Mouse (Mus musculus) R1 (cell line): ENCODE results near the gene Dclre1c.
"Not testable (repeated sequence)": the region's sequence is repeated elsewhere in the genome, so short reads cannot be mapped to it uniquely, and the experiment has no call there.

Source experiments
- DNase-seq: peaks from one replicate; pipeline ENCODE4 v3.0.0-alpha.2; 2018; ENCODE audit warnings: low read depth, low spot score

Dclre1c gene

GRCm38 (mm10) chr2:3423841-3424578 is at the start of gene Dclre1c:
Gene Dclre1c, plus strand, starts transcription at chr2:3424131.
- DNase-seq = peak; percentile 94

- no peak for DNase-seq
Measured at GRCm38 (mm10) chr2:3387105-3387860, 36.6 kb upstream of the Dclre1c start.

DNA sequence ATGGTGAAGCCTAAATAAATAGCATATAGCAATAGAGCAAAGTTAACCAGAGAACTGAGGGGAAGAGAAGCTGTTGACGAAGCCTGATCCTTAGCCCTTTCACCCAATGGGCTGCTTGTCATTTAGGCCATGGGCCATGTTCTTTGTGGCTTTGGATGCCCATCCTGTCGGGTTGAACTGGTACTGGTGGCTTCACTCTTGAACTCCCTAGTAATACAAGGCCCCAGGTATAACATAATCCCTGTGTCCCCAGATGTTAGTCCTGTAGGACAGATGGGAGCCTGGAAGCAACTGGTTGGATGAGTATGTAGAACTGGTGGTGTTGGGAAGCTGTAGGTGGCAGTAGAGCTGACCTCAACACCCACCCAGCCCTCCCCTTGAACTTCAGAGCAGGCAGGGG is 32.0 kb upstream of the Dclre1c start:
- DNase-seq = no peak

DNA sequence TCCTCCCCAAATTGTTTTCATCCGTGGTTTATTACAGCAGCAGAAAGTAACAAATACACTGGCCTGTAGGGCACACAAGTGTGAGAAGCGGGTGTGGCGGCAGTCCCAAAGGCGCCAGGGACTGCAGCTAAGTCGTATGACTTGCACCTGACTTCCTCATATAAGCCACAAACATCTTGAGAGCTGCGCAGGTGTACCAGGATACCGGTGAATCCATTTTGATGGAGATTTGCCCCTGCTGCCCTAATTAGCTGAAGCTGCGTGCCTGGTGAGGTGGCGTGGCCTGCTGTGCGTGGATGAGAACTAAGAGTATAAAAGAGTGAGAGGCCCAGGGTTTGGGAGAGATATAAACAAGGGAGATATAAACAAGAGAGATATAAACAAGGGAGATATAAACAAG is 26.8 kb upstream of the Dclre1c start, which contains the start of gene Olah:
TSS of gene Olah (minus strand) at position 101 of the 400 bp plus-strand sequence.
- not testable (repeated sequence) for DNase-seq

- no peak for DNase-seq
Measured at GRCm38 (mm10) chr2:3405981-3406380, 17.9 kb upstream of the Dclre1c start.

DNA sequence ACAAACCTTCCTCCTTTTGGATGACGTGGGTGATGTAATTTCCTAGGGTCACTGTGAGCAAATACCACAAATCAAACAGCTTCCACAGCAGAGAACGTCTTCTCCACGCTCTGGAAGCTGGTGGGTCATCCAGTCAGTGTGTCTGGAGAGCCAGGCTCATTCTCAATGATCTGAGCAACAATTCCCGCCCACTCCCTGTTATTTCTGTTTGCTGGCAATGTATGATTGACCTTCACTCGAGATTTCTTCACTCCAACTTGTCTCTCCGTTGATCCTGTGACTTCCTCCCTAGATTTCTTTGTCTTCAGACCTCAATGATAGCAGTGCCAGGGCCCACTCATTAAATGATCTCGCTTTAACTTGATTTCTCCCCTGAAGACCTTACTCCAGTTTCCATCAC is 16.2 kb upstream of the Dclre1c start:
- DNase-seq = no peak

DNA sequence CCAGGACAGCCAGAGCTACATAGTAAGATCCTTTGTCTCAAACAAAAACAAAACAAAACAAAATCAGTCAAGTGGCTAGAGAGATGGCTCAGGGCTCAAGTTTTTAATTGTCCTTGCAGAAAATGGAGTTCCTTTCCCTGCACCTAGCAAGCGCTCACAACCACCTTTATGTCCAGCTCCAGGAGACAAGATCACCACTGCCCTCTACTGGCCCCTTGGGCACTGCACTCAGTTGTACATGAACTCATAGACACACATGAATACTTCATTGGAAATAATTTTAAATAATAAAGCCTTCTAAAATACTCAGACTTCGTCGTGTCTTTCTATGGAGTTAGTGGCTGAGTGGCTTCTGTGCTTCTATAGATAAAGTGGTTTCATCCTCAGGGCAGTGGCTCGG is 9.7 kb upstream of the Dclre1c start:
- peak; percentile 74 for DNase-seq

- no peak for DNase-seq
Measured at GRCm38 (mm10) chr2:3415676-3416075, 8.3 kb upstream of the Dclre1c start.

DNA sequence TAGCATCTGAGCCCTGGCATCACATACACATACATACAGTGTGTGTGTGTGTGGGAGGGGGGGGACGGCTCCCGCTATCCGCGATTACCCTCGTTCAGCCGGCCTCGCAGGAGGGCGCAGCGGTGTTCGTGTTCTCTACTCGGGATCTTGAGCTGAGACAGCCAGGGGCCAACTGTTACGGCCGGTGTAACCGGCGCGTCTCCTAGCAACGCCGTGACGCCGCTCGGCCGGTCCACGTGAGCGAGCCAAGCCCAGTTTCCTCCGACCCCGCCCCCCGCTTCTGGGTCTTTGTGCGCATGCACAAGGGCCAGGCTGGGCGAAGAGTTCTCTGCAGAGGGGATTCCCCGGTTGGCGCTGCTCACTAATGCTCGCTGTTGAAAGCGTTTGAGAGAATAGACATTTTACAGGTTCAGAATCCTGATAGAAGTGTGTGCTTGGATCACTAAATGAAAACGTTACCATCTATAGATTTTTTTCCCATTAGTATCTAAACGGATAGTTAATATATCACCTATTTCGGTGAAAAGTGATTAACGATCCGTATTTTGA is 5.0 kb upstream of the Dclre1c start:
- peak; percentile 89 for DNase-seq

- peak; percentile 67 for DNase-seq
Measured at GRCm38 (mm10) chr2:3420157-3420556, 3.8 kb upstream of the Dclre1c start.

GRCm38 (mm10) chr2:3422548-3422947 is 1.4 kb upstream of the Dclre1c start, which contains the start of gene Meig1:
Gene Meig1, minus strand, starts transcription at chr2:3422648.
- DNase-seq = no peak

DNA sequence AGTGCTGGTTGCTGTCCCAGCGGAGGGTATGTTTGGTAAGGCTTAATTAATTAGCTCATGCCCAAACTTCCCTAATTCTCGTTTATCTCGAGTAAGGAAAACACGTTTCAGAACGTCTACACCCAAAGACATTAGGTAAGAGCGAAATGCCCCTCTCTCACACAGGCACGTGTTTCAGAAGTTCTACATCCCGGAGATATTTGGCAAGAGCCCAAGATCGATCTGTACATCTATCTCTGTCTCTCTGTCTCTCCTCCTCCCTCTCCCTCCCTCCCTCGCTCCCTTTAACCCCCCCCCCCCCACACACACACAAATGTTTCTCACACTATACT is 614 bp downstream of the Dclre1c start:
- DNase-seq = no peak

DNA sequence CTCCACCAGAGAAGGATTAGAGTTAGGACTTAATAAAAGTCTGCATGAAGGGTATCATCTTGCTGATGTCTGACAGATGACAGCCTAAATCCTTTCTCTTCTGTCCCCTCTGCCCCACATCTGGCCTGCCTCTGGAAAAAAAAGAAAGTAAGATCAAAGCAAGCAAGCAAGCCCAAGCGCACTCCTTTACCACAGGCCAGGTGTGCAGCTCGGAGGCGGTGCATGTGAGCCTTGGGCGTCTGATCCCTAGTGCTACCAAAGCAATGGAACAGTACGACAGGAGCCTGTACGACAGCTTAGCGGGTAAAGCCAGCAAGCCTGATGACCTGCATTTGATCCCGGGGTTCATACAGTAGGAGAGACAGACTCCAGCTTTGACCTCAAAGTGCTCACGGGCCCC is 7.0 kb downstream of the Dclre1c start:
- DNase-seq = no peak

- DNase-seq = no peak
Measured at GRCm38 (mm10) chr2:3435369-3436061, 11.6 kb downstream of the Dclre1c start.

DNA sequence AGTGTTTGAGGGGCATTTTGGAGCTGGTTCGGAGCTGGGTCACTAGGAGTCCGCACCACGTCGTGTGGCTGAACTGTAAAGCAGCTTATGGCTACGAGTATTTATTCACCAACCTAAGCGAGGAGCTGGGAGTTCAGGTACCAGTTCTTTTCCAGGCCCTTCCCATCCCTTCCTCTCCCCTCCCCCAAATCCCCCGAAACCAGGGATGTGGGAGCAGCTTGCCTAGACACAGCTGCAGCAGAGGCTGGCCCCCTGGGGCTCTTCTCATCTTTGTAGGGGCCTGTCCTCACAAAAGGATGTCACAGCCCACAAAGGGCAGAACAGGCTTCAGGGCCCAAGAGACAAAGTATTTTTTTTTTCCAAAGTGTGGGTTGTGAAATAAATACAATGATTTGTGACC is 14.0 kb downstream of the Dclre1c start:
- DNase-seq = peak; percentile 57

GRCm38 (mm10) chr2:3444206-3444605 is 20.3 kb downstream of the Dclre1c start:
- DNase-seq = no peak

GRCm38 (mm10) chr2:3445984-3446383 is 22.1 kb downstream of the Dclre1c start:
- no peak for DNase-seq

DNA sequence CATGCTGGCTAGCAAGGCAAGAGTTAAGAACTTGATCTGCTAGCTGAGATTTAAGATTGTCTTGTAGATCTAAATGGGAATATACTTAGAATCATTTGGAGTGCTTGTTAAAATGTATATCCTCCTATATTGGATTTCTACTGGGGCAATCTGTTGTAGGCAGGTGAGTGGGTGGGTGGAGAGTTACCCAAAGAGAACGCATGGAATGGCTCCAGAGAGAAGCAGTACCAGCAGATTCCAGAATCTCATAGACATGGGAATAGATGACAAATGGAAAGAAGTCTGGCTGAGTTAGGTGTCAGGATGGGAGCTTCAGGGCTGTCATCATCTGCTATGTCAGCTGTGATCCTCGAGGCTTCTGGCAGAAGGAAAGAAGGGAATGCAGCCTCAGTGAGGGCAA is 25.5 kb downstream of the Dclre1c start:
- DNase-seq = no peak

GRCm38 (mm10) chr2:3453096-3453495 is 29.2 kb downstream of the Dclre1c start:
- no peak for DNase-seq

DNA sequence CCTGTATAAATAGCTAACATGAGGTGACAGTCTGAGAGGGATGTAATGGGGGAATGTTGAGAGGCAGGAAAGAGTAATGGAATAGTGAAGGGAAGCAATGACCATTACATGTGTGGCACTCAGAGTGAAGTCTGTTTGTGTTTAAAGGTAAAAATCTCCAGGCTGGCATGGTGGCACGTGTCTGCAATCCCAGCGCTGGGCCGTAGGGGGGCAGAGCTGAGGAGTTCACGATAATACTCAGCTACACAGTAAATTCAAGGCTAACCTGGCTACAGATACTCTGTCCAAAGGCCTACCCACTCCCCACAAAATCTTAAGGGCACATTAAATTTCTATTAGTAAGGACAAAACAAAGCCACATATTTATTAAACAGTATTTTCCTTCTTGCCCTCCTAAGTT is 32.7 kb downstream of the Dclre1c start:
- peak; percentile 31 for DNase-seq

DNA sequence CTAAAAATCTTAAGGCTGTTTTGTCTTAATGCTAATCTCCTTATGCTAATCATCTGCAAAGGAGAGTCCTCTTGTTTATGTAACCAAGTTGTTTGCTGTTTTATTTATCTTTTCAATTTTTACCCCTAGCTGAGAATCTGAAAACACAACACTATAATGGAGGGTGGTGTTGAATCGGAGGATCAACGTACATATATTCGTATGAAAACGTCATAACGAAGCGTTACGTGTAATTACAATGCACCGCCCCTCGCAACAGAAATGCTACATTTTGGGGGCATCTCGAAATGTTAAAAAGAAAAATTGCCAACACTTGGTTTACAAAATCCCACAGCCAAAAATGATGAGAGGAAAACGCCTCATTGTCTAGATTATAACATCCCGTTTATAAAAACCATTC is 50.0 kb downstream of the Dclre1c start:
- DNase-seq = no peak

GRCm38 (mm10) chr2:3474361-3474805 is 50.5 kb downstream of the Dclre1c start:
- peak; percentile 87 for DNase-seq
